Mouse (Mus musculus) testis, adult 2 months (tissue): ENCODE results near the gene Pheta2. TPM values are rescaled to one million over a fixed set of nuclear protein-coding genes. Genes with fewer than 3 reads are reported as not detected.
"Not testable (repeated sequence)": the region's sequence is repeated elsewhere in the genome, so short reads cannot be mapped to it uniquely, and the experiment has no call there.

ENCODE experiments used
- H3K27ac ChIP-seq: fragments of 200-500 bp; 2 replicates; pipeline ENCODE4 v1.5.1; 2012; ENCODE audit warnings: low read depth, low read length; ENCODE audit not compliant: control insufficient read depth, insufficient read depth
- H3K27me3 ChIP-seq: fragments of 200-500 bp; 2 replicates; pipeline ENCODE4 v1.6.1; 2012; ENCODE audit warnings: mild to moderate bottlenecking, low read length, moderate library complexity; ENCODE audit not compliant: control insufficient read depth, insufficient read depth
- H3K36me3 ChIP-seq: fragments of 200-500 bp; 2 replicates; pipeline ENCODE4 v1.6.1; 2012; ENCODE audit warnings: mild to moderate bottlenecking, low read length; ENCODE audit not compliant: control insufficient read depth, insufficient read depth
- H3K4me1 ChIP-seq: fragments of 200-500 bp; 2 replicates; pipeline ENCODE4 v1.6.1; 2012; ENCODE audit warnings: low read length; ENCODE audit not compliant: control insufficient read depth, insufficient read depth
- H3K4me3 ChIP-seq: fragments of 200-500 bp; 2 replicates; pipeline ENCODE4 v1.5.1; 2012; ENCODE audit warnings: low read depth, mild to moderate bottlenecking, low read length, moderate library complexity, mixed read lengths; ENCODE audit not compliant: control insufficient read depth
- CTCF ChIP-seq: fragments of 200-500 bp; IDR thresholded peaks from 2 replicates; pipeline ENCODE4 v1.5.1; 2012; ENCODE audit warnings: low read depth, mild to moderate bottlenecking, inconsistent platforms, low read length, moderate library complexity; ENCODE audit not compliant: control insufficient read depth, insufficient read depth, insufficient replicate concordance
- POLR2A ChIP-seq: fragments of 200-500 bp; IDR thresholded peaks from 2 replicates; pipeline ENCODE4 v1.6.1; 2012; ENCODE audit warnings: low read depth, mild to moderate bottlenecking, inconsistent platforms, low read length, moderate library complexity; ENCODE audit not compliant: control insufficient read depth
- polyA plus RNA-seq: library from polyadenylated mRNA; depleted of rRNA; stranded (reverse); fragments of >200 nt; gene quantifications from 2 replicates; pipeline ENCODE4 v1.2.3, GENCODE M21; 2012

Pheta2 gene
- polyA plus RNA-seq, 1 experiment: 5.5 TPM

DNA sequence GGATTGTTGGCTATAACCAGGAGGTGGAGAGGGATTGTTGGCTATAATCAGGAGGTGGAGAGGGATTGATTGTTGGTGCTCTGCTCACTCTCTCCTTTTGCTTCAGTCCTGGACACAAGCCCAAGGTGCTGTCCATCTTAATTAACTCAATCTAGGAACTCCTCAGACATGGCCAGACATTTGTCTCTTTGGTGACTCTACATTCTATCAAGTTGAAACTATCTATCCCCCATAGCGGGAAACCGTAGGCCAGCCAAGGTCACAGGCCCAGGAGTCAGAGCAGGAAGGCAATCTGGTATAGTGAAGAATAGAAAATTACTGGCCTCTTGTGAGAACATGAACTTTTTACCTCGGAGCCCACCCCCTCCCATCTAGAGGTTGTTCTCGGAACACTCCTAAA, 23.5 kb downstream of the Pheta2 start:
- H3K4me3 ChIP-seq: no peak overlapping the region
- H3K36me3 ChIP-seq: no peaks in the 10 kb centered on the region
- no peak for TF ChIP-seq POLR2A
- no peaks in the 10 kb centered on the region for H3K27me3 ChIP-seq
- peaks cover 6% of the 10 kb centered on the region for H3K4me1 ChIP-seq
- H3K27ac ChIP-seq: 0 out of 2 replicates have a peak overlapping the region, but pooled peaks have one; percentile 29

- H3K4me3 ChIP-seq, H3K27me3 ChIP-seq, H3K27ac ChIP-seq, H3K36me3 ChIP-seq, H3K4me1 ChIP-seq: not testable (repeated sequence)
Observed at GRCm38 (mm10) chr15:82363801-82364200, 25.1 kb downstream of the Pheta2 start.

GRCm38 (mm10) chr15:82364561-82364960, 25.8 kb downstream of the Pheta2 start:
- H3K27ac ChIP-seq: not testable (repeated sequence)

DNA sequence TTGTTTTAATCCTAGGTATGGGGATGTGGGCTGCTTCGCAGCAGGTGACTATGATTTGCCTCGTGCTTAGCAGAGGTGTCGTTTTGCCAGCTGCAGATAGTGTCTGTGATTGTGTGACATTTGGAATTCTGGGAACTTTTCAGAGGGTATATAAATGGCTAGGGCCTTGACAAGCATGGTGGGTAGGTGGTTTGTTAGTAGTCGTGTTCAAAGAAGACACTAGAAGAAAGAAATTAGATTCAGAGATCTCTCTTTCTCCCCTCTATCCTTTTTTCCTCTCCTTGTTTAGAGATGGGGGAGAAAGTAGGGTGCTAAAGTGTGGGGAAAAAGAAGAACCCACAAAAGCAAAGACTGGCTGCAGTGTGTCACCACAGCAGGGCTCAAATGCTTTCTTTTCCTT, 29.4 kb downstream of the Pheta2 start:
- TF ChIP-seq POLR2A (no peak), CTCF (no peak)
- Histone ChIP-seq H3K27ac (no peak overlapping the region), H3K36me3 (no peaks in the 10 kb centered on the region), H3K27me3 (no peaks in the 10 kb centered on the region), H3K4me1 (no peaks in the 10 kb centered on the region), H3K4me3 (no peak overlapping the region)

More at GRCm38 (mm10) chr15:82364561-82364960, 25.8 kb downstream of the Pheta2 start:
- not testable (repeated sequence) for H3K36me3 ChIP-seq, H3K4me1 ChIP-seq, H3K4me3 ChIP-seq, H3K27me3 ChIP-seq

DNA sequence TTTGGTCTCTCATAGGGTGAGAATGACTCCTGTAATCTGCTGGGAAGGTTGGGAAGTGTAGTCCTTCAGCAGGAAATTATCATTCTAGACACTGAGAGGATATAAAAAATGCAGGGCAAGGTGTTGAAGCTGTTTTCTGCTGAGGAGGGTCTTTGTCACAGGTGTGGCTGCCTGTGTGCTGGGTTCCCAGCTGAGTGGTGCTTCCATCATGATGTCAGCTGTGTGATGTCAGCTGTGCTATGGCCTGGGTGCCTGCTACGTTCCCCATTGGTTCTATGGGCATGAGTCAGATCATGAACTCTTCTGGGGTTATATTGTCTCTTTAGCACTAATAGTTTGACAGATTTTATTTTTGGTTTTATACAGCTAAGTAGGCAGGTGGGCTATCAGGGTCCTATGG, 30.1 kb downstream of the Pheta2 start:
- TF ChIP-seq POLR2A (no peak), CTCF (no peak)
- Histone ChIP-seq H3K4me1 (no peaks in the 10 kb centered on the region), H3K27me3 (no peaks in the 10 kb centered on the region), H3K4me3 (no peak overlapping the region), H3K36me3 (no peaks in the 10 kb centered on the region), H3K27ac (no peak overlapping the region)

GRCm38 (mm10) chr15:82372446-82372845, 33.7 kb downstream of the Pheta2 start:
- Histone ChIP-seq H3K36me3 (no peaks in the 10 kb centered on the region), H3K4me3 (no peak overlapping the region), H3K27ac (no peak overlapping the region), H3K4me1 (no peaks in the 10 kb centered on the region; the same call in 1 of the 2 replicates), H3K27me3 (no peaks in the 10 kb centered on the region)
- no peak for TF ChIP-seq POLR2A
- no peak for TF ChIP-seq CTCF

DNA sequence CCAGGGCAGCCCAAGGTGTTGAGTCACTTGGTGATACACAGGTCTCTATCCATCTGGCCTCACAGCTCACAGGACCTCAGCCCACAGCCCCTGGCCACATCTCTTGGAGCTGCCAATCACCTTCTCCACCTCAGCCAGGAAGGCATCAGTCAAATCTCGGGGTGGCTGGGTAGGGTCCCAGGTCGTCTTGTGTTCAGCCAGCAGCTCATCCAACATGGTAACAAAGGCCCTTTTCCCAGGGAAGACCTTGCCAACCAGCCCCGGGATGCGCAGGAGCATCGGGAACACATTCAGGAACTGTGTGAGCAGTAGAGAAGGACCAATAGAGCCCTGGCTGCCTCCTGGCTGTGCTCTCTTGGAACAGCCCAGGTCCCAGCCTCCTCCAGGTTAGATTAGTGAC, 34.2 kb downstream of the Pheta2 start:
- Histone ChIP-seq H3K27me3 (no peaks in the 10 kb centered on the region), H3K4me1 (no peaks in the 10 kb centered on the region; the same call in 1 of the 2 replicates), H3K27ac (no peak overlapping the region), H3K4me3 (no peak overlapping the region), H3K36me3 (no peaks in the 10 kb centered on the region)
- no peak for TF ChIP-seq POLR2A
- no peak for TF ChIP-seq CTCF

DNA sequence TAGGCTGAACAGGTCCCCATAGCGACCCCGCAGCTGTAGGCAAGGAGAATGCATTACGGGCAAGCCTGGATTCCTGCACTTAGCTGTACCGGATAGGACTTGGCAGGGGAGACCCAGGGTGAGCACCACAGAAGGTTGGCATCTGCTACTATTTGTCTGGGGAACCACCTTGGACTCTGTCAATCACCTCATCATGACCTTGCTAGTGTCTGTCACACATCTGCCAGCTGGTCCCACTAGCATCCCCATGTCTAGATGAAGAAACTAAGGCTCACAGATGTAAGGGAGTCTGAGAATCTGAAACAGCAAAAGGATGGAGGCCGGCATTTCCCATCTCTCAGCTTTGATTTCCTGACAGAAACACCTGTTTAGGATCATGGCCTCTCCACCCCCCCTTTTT, 35.7 kb downstream of the Pheta2 start:
- TF ChIP-seq POLR2A (no peak), CTCF (no peak)
- Histone ChIP-seq H3K27ac (no peak overlapping the region), H3K27me3 (no peaks in the 10 kb centered on the region), H3K4me3 (no peak overlapping the region), H3K4me1 (peaks cover 2% of the 10 kb centered on the region), H3K36me3 (no peaks in the 10 kb centered on the region)
